Mouse (Mus musculus) frontal cortex, postnatal 10 days (tissue): ENCODE measurements at regions not wholly inside any gene's neighbourhood (a gene's known extent, or its start where the extent isn't known, plus 50 kb on each side); places are given as distances from the start of the nearest gene placed in this dataset.

Experiments
- DNase-seq, 2 experiments: peaks; one replicate each; pipeline ENCODE4 v3.0.0; 2022; ENCODE audit warnings: low spot score in 2 of 2, mixed read lengths in 1 of 2

DNA sequence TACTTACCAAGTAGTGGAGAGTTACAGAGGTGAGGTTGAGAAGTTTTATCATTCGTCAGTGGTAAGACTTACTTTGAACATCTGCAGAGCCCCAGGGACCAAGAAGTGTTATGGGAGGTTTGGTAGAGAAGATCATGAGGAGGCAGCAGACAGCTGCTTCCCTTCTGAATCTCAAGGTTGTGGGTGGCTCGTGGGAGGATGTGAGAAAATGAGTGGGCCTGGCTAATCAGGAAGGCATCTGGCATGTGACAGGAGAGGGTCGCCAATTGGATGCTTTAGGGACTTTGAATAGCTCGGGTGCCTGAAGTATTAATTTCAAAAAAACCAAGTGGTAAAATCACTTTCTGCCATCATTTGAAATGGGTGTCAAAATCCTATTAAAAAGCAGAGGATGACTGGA, 258.9 kb downstream of the Sqor start:
- DNase-seq: peak; percentile 24 to 45

DNA sequence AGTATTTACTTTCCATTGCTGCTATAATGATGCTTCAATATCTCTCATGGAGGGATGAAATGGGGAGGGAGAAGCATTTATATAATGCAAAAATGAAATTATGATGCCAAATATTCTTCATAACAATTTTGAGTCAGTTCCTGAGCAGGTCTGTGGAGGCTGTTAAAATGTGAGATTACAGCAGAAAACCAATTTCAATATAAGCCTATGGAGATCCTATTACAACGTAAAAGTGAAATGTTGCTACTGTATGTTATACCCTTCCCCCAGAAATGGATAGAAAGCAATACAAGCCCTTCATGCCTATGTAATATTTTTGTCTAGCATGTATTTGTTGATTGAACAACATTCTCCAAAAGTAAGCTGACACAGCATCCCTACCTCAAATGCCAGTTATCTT, 259.3 kb downstream of the Sqor start:
- DNase-seq: no peak

DNA sequence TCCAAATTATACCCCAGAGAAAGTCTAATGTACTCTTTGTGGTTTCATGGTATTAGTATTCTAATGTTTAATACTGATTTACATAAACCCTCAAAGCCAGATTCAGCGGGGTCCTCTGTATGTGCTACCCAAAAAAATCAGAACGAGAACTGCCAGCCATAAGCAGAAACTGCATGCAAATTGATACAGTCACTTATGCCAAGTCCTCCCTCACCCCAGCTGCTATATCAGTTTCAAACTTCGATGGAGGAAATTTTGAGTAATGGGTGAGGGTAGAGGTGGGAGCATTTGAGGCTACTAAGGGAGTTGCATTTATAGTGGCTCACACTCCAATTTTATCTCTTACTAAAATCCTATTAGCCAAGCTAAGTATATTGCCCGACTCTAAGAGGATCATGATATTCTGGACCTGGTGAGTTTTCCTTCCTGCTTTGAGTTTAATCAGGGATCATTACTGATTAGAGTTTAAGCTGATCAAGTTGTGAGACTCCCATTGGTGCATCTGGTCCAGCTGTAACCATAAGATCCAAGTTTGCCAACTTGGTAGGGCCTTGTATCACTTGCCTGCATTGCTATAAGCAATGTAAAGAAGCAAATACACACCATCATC, 260.0 kb downstream of the Sqor start:
- peak in 1 of 2 experiments; percentile 9 for DNase-seq

DNA sequence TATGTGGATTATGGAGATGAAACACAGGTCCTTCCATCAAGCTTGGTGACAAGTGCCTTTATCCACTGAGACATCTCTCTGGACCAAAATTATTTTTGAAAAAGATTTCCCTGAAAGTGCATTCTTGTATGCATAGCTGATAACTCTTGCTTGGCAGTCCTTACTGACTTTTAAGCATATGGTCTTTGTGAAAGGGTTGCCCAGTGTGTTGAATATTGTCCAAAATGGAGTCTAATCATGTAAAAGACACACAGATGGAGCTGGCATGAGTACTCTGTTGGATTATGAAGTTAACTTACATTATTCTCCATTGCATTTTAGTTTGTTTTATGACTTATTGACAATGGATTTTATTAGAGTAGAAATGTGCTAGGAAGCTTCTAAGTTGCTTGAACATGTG, 282.3 kb downstream of the Sqor start:
- no peak for DNase-seq

DNA sequence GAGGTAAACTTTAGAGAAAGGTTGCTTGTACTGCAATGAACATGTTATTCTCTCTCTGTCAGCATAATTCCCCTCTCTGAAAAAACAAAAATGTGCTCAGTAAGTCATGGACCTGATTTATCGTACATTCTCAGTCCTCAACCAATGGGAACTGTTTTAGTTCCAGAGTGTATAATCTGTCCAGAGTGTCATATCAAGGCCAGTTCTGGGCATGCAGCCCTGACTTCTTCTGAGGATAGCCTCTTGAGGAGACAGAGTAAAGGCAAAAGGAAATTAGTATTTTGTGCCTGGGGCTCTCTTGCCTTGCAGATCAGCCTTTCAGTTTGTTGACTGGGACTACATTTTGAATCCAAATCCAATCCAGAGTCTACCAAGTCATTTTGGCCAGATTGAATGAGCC, 299.6 kb downstream of the Sqor start:
- DNase-seq: no peak

DNA sequence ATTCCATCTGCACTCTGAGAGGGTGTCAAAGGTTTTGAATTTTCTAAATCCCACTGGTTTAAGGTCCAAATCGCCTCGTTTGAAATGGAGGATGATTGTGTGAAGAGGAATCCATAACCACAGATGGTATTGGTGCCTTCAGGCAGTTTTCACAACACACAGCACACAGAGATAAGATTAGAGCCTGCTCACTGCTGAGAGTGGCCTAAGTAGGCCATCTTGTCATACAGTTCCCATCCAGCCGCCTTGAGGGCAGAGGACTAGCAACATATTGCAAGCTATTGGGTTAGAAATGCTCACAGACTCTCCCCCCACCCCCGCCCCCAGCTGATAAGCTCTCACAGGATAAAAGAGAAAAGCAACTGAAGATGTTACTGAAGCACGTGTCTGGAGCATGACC, 303.8 kb downstream of the Sqor start:
- no peak for DNase-seq

DNA sequence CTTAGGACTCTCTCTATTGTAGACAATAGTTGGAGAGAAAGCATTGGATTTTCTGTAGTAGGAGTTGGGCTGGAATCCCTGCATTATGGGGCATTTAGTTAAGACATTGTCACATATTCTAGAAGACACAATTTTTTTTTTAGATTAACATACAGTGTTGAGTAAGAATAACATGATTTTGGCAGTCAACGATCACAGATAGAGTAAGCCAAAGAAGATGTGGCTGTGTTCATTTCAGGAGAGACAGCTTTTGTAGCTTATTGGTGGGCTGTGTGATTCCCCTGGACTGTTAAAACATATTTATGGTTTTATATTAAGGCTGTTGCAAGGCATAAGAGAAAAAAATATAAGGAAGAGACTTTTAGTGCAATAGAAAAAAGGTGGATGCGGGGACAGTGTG, 307.6 kb downstream of the Sqor start:
- DNase-seq: no peak

DNA sequence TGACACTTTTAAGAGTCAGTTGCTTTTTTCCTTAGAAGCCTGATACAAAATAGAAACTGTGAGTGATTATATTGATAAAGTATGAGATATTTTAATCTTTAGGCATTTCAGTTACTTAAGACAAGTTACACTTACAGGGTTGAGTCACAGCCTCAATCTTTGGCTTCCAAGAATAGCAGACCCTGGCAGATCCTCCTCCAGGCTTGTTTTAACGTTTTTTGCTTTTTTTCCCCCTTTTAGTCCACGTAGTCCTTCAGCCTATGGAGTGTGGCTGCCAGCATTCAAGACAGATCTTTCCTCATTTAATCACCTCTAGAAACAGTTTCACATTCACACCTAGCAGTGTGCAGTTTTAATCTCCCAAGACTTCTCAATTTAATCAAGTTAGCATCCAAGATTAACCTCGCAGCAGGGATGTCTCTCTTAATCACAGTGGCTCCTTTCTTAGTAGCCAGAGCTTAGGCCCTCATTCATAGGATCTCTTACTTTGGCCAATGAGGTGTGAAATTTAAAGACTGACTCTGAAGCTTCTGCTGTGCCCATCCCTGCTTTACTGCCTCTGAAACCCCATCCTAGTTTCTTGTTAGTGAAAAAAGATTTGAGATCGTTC, 308.5 kb downstream of the Sqor start:
- no peak for DNase-seq

DNA sequence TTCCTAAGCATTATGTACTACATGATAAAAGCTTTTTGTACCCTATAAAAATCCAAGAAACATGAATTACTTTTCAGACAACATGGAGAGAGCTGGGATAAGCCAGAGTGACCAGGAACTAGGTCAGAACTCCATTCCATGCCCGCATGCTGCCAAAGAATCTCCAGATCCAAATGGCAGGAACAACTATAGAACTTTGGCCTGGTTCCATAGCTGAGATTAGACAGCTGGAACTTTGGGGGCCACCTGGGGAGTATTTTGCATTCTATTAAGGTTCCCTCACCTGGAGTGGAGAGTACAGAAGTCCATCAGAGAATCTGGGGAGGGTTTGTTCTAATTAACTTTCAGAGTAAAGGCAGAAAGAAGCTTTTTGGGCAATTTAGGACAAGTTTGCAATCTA, 327.7 kb downstream of the Sqor start:
- no peak for DNase-seq

DNA sequence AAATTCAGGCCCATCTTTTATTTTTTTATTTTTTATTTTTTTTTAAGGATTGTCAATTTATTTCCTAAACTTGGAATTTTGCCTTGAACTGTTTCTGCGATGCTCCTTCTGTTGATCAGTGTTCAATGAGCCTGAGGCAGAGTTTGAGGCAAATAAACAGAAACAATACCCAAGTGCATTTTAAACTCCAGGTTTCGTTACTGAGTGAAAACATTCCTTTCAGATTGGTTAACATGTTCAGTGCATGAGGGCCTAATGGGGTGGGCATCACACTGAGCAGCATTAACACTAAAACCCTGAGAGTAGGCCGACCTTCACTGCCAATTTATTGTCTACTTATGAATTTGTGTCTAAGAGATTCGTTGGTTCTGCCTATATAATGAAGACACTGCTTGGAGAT, 338.5 kb downstream of the Sqor start:
- DNase-seq: no peak

DNA sequence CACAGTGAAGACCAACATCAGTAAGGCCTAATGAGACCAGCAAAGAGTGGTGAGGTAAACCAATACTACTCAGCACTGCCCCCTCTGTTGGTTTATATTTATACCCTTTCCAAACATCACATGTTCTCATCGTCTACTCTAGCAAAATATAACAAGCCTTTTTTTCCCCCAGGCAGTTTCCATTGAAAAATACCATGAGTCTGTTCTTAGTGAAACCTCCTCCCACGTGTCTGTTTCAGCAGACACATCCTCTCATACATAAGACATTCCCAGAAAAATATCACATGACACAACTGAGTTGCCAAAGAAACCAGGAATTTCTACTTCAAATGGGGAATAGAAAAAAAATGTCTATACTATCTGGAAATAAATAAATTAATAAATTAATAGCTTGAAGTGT, 366.5 kb downstream of the Sqor start:
- no peak for DNase-seq

DNA sequence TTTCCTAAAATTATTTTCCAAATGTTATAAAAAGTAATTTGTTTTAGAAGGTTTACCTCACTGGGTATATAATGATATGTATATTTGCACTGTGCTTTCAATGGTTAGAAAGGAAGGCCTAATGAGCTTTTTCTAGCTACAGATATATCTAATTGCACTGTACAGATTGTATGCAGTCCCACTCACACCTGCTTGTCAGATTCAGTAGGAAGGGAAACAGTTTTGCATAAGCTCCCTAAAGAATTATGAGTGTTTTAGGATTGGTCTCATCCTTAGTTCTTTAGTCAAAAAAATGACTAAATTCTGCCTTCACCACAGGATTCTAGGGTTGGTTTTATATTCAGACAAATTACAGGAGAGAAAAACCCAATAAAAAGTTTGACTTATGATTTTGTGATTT, 388.1 kb downstream of the Sqor start:
- DNase-seq: no peak

DNA sequence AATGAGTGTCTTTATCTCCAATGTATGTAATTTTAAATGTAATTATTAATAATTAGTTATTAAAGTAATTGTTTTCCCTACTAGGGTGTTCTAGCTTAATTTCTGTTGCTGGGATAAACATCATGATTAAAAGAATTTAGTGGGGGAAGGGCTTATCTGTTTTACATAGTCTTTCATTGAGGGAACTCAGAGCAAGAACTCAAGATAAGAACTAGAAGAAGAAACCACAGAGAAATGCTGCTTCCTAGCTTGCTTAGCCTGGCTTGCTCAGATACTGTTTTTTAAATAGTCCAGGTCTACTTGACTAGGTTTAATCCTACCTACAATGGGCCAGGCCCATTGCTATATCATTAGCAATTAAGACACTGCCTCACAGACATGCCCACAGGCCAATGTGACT, 400.3 kb downstream of the Sqor start:
- DNase-seq: no peak

DNA sequence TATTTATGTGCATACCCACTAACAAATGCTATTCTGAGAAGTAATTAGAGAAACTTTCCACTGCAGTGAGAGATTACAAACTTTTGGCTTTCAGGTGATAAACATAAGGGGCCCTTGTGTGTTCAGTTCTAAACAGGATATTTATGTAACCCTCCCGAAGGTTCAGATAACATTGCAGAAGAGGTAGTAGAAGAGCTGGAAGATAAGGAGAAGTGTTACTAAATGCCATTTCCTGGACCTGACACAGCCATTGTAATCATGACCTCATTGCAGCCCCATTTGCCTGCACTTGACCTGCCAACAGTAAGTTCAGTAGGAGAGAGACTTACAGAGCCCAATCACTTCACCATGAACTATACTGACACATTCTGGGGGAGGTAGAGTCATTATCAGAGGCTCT, 405.6 kb downstream of the Sqor start:
- DNase-seq: no peak

DNA sequence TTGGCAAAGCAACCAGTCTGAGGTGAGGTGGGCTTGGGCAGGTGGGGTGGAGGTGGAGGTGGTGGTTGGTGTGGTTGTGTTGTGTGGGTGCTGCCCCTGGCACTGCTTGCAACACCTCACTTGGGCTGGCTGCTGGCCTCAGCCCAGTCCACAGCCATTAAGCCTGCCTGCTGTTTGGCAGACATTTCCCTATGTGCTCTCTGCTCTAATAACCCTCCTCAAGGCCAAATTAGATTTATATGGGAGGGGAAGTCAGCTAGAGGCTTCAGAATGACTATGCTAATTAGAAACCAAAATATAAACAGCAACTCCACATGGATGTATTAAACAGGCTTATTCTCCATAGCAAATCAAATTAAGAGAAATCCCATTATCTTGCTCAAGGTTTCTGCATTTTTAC, 417.2 kb downstream of the Sqor start:
- DNase-seq: no peak

DNA sequence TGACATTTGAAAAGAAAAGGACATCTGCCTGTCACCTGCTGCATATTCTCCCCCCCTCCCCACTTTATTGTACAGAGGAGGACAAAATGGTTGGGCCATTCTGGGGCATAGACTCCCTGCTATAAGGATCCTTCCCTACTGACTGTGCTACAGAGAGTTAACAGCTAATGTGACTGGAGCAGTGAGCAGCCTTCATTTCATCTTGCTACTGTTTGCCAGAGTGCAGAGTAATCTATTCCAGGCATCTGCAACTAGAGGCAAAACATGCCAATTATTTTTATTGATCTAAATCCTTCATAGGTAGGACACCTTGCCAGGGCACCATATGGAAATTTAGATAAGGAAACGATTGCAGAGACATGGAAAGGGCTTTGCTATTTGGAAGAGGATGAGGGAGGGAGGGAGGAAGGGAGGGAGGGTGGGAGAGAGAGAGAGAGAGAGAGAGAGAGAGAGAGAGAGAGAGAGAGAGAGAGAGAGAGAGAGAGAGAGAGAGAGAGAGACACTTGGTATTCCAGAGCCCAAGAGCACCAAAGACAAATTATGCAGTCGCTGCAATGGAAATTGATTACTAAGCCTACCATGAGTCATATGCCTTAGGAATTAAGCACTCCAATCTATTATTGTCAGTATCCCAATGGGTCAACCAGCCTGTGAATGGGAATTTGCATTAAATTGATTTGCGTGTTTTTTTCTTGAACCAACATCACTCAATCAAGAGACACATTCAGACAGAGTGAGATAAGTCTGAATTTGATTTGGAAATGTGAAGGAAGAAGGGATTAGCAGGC, 426.0 kb downstream of the Sqor start:
- no peak for DNase-seq

DNA sequence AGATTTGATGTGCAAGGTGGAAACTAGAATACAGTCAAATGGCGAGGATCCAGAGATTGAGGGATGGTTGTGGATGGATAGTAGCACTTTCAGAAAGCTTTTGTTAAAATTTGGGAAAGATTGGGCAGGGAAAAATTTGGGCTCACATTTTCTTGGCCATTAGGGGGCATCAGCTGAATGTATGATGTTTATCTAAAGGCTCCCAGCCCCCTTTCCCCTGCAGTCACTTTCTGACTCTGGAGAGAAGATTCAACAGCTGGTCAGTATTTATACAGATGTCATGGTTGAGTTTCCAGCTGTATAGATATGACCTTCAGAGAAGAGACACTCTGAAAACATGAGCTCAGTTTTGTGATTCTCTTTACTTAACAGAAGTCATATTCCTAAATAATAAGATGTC, 429.5 kb downstream of the Sqor start:
- no peak for DNase-seq
